Mouse (Mus musculus): ENCODE measurements around the gene Dlx1.

DNA sequence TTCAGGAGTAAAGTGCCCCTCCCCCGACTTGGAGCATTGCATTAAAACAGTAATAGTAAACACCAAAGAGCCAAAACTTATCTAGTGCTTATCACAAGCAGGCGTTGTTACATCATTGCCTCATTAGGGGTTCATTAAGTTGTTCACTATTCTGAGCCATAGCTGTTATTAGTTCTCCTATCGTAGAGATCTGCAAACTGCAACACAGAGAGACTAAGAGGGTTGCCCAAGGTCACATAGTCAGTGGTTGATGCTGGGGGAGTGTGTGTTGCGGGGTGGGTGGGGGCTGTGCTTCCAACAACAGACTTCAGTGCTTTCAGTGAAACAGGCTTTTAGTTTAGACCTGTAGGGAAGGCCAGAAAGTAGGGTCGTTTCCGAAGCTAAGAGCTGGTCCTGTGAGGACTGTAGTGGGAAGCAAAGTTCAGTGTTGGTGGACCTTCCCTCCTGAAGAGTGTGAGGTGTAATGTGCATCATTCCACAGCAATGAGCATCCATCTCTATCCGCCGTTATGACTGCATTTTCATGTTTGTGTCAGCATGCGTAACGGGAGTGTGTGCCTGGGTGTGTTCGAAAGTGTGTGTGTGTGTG lies 14.4 kb downstream of the Dlx1 start:
- TF ChIP-seq POLR2A (IDR thresholded peaks at IDR 0.05; ENCODE audit: extremely low read depth, insufficient read depth, low read length) (no peak), CTCF (IDR thresholded peaks at IDR 0.05; ENCODE audit: extremely low read depth, insufficient read depth, low read length) (no peak)

Data from cortical plate, adult 2 months (tissue).